Mouse (Mus musculus): ENCODE data around the gene Smarca4. TPM values are rescaled to one million over a fixed set of nuclear protein-coding genes. Genes with fewer than 3 reads are reported as not detected.

The Smarca4 gene
- polyA plus RNA-seq, 1 experiment from 2014 or later, result 23.4 TPM

- ATAC-seq (ENCODE audit: low read depth), result no peak
- no peak overlapping the region for H3K27ac ChIP-seq (ENCODE audit: low read length)
- H3K9ac ChIP-seq (ENCODE audit: low read depth, low read length), result no peak overlapping the region
- H3K36me3 ChIP-seq (ENCODE audit: control insufficient read depth, insufficient read depth), result no peaks in the 10 kb centered on the region; the same call in 1 of the 2 replicates
- 81% methylated on average over 2 of the region's 2 CpGs for WGBS (ENCODE audit: insufficient replicate concordance)
- no peak overlapping the region for H3K4me3 ChIP-seq (ENCODE audit: low read depth, low read length)
- H3K9me3 ChIP-seq (replicated peaks; ENCODE audit: control insufficient read depth, low read length), result no peaks in the 10 kb centered on the region
- H3K27me3 ChIP-seq (ENCODE audit: control insufficient read depth, insufficient read depth, low read depth, low read length), result no peaks in the 10 kb centered on the region
- H3K4me2 ChIP-seq (ENCODE audit: low read depth, low read length), result no peak overlapping the region
- H3K4me1 ChIP-seq (ENCODE audit: control insufficient read depth, low read depth, low read length), result peaks cover 27% of the 10 kb centered on the region
Observed at GRCm38 (mm10) chr9:21594838-21595237, 21.1 kb upstream of the Smarca4 start.

GRCm38 (mm10) chr9:21598198-21598597, 17.8 kb upstream of the Smarca4 start:
- 27% methylated on average over 2 of the region's 2 CpGs for WGBS (ENCODE audit: insufficient replicate concordance)
- Histone ChIP-seq H3K27ac (ENCODE audit: low read length) (no peak overlapping the region), H3K4me2 (ENCODE audit: low read depth, low read length) (no peak overlapping the region), H3K27me3 (ENCODE audit: control insufficient read depth, insufficient read depth, low read depth, low read length) (no peaks in the 10 kb centered on the region), H3K9me3 (replicated peaks; ENCODE audit: control insufficient read depth, low read length) (no peaks in the 10 kb centered on the region), H3K4me1 (ENCODE audit: control insufficient read depth, low read depth, low read length) (peaks cover 29% of the 10 kb centered on the region), H3K9ac (ENCODE audit: low read depth, low read length) (no peak overlapping the region), H3K36me3 (ENCODE audit: control insufficient read depth, insufficient read depth) (no peaks in the 10 kb centered on the region), H3K4me3 (ENCODE audit: low read depth, low read length) (no peak overlapping the region)
- ATAC-seq (ENCODE audit: low read depth), result no peak

GRCm38 (mm10) chr9:21600186-21600585, 15.8 kb upstream of the Smarca4 start:
- 41% methylated on average over 3 of the region's 3 CpGs for WGBS (ENCODE audit: insufficient replicate concordance)
- Histone ChIP-seq H3K9ac (ENCODE audit: low read depth, low read length) (no peak overlapping the region), H3K36me3 (ENCODE audit: control insufficient read depth, insufficient read depth) (no peaks in the 10 kb centered on the region), H3K27ac (ENCODE audit: low read length) (no peak overlapping the region), H3K4me1 (ENCODE audit: control insufficient read depth, low read depth, low read length) (peaks cover 14% of the 10 kb centered on the region), H3K9me3 (replicated peaks; ENCODE audit: control insufficient read depth, low read length) (no peaks in the 10 kb centered on the region), H3K4me2 (ENCODE audit: low read depth, low read length) (no peak overlapping the region), H3K27me3 (ENCODE audit: control insufficient read depth, insufficient read depth, low read depth, low read length) (no peaks in the 10 kb centered on the region), H3K4me3 (ENCODE audit: low read depth, low read length) (no peak overlapping the region)
- ATAC-seq (ENCODE audit: low read depth), result peak; percentile 68

GRCm38 (mm10) chr9:21601073-21601472, 14.9 kb upstream of the Smarca4 start:
- no peak overlapping the region for H3K4me3 ChIP-seq (ENCODE audit: low read depth, low read length)
- H3K27me3 ChIP-seq (ENCODE audit: control insufficient read depth, insufficient read depth, low read depth, low read length), result no peaks in the 10 kb centered on the region
- H3K9me3 ChIP-seq (replicated peaks; ENCODE audit: control insufficient read depth, low read length), result no peaks in the 10 kb centered on the region
- H3K9ac ChIP-seq (ENCODE audit: low read depth, low read length), result no peak overlapping the region
- H3K36me3 ChIP-seq (ENCODE audit: control insufficient read depth, insufficient read depth), result no peaks in the 10 kb centered on the region
- H3K4me2 ChIP-seq (ENCODE audit: low read depth, low read length), result no peak overlapping the region
- WGBS (ENCODE audit: insufficient replicate concordance), result 63% methylated on average over 2 of the region's 2 CpGs
- no peak overlapping the region for H3K27ac ChIP-seq (ENCODE audit: low read length)
- peaks cover 14% of the 10 kb centered on the region for H3K4me1 ChIP-seq (ENCODE audit: control insufficient read depth, low read depth, low read length)
- ATAC-seq (ENCODE audit: low read depth), result no peak

- 49% methylated on average over 10 of the region's 10 CpGs for WGBS (ENCODE audit: insufficient replicate concordance)
- Histone ChIP-seq H3K9ac (ENCODE audit: low read depth, low read length) (no peak overlapping the region), H3K4me1 (ENCODE audit: control insufficient read depth, low read depth, low read length) (peaks cover 14% of the 10 kb centered on the region), H3K4me3 (ENCODE audit: low read depth, low read length) (no peak overlapping the region), H3K27me3 (ENCODE audit: control insufficient read depth, insufficient read depth, low read depth, low read length) (no peaks in the 10 kb centered on the region), H3K27ac (ENCODE audit: low read length) (no peak overlapping the region), H3K4me2 (ENCODE audit: low read depth, low read length) (no peak overlapping the region), H3K36me3 (ENCODE audit: control insufficient read depth, insufficient read depth) (no peaks in the 10 kb centered on the region), H3K9me3 (replicated peaks; ENCODE audit: control insufficient read depth, low read length) (no peaks in the 10 kb centered on the region)
- peak; percentile 64 for ATAC-seq (ENCODE audit: low read depth)
Observed at GRCm38 (mm10) chr9:21601722-21602399, 14.1 kb upstream of the Smarca4 start.

GRCm38 (mm10) chr9:21604119-21604518, 11.8 kb upstream of the Smarca4 start:
- no peak for ATAC-seq (ENCODE audit: low read depth)
- H3K27me3 ChIP-seq (ENCODE audit: control insufficient read depth, insufficient read depth, low read depth, low read length), result no peaks in the 10 kb centered on the region
- H3K4me1 ChIP-seq (ENCODE audit: control insufficient read depth, low read depth, low read length), result peaks cover 14% of the 10 kb centered on the region
- 70% methylated on average over 5 of the region's 5 CpGs for WGBS (ENCODE audit: insufficient replicate concordance)
- H3K27ac ChIP-seq (ENCODE audit: low read length), result no peak overlapping the region
- H3K9ac ChIP-seq (ENCODE audit: low read depth, low read length), result no peak overlapping the region
- H3K4me2 ChIP-seq (ENCODE audit: low read depth, low read length), result no peak overlapping the region
- no peaks in the 10 kb centered on the region for H3K36me3 ChIP-seq (ENCODE audit: control insufficient read depth, insufficient read depth)
- no peaks in the 10 kb centered on the region for H3K9me3 ChIP-seq (replicated peaks; ENCODE audit: control insufficient read depth, low read length)
- no peak overlapping the region for H3K4me3 ChIP-seq (ENCODE audit: low read depth, low read length)

- H3K36me3 ChIP-seq (ENCODE audit: control insufficient read depth, insufficient read depth), result no peaks in the 10 kb centered on the region
- no peaks in the 10 kb centered on the region for H3K27me3 ChIP-seq (ENCODE audit: control insufficient read depth, insufficient read depth, low read depth, low read length)
- ATAC-seq (ENCODE audit: low read depth), result no peak
- WGBS (ENCODE audit: insufficient replicate concordance), result 73% methylated on average over 5 of the region's 5 CpGs
- no peak overlapping the region for H3K4me2 ChIP-seq (ENCODE audit: low read depth, low read length)
- H3K4me1 ChIP-seq (ENCODE audit: control insufficient read depth, low read depth, low read length), result peaks cover 4% of the 10 kb centered on the region; the same call in 1 of the 2 replicates
- H3K9ac ChIP-seq (ENCODE audit: low read depth, low read length), result no peak overlapping the region
- H3K27ac ChIP-seq (ENCODE audit: low read length), result no peak overlapping the region
- H3K9me3 ChIP-seq (replicated peaks; ENCODE audit: control insufficient read depth, low read length), result no peaks in the 10 kb centered on the region
- H3K4me3 ChIP-seq (ENCODE audit: low read depth, low read length), result no peak overlapping the region
Observed at GRCm38 (mm10) chr9:21605865-21606264, 10.1 kb upstream of the Smarca4 start.

- Histone ChIP-seq H3K9me3 (replicated peaks; ENCODE audit: control insufficient read depth, low read length) (no peaks in the 10 kb centered on the region), H3K27ac (ENCODE audit: low read length) (no peak overlapping the region), H3K4me2 (ENCODE audit: low read depth, low read length) (no peak overlapping the region), H3K4me3 (ENCODE audit: low read depth, low read length) (no peak overlapping the region), H3K27me3 (ENCODE audit: control insufficient read depth, insufficient read depth, low read depth, low read length) (no peaks in the 10 kb centered on the region), H3K36me3 (ENCODE audit: control insufficient read depth, insufficient read depth) (no peaks in the 10 kb centered on the region), H3K4me1 (ENCODE audit: control insufficient read depth, low read depth, low read length) (no peaks in the 10 kb centered on the region; the same call in 1 of the 2 replicates), H3K9ac (ENCODE audit: low read depth, low read length) (no peak overlapping the region)
- WGBS (ENCODE audit: insufficient replicate concordance), result 45% methylated on average over 1 of the region's 1 CpGs
- no peak for ATAC-seq (ENCODE audit: low read depth)
Observed at GRCm38 (mm10) chr9:21606648-21607047, 9.3 kb upstream of the Smarca4 start.

- Histone ChIP-seq H3K27ac (ENCODE audit: low read length) (no peak overlapping the region), H3K9me3 (replicated peaks; ENCODE audit: control insufficient read depth, low read length) (no peaks in the 10 kb centered on the region), H3K4me3 (ENCODE audit: low read depth, low read length) (no peak overlapping the region), H3K36me3 (ENCODE audit: control insufficient read depth, insufficient read depth) (no peaks in the 10 kb centered on the region), H3K27me3 (ENCODE audit: control insufficient read depth, insufficient read depth, low read depth, low read length) (no peaks in the 10 kb centered on the region), H3K4me2 (ENCODE audit: low read depth, low read length) (no peak overlapping the region), H3K9ac (ENCODE audit: low read depth, low read length) (no peak overlapping the region), H3K4me1 (ENCODE audit: control insufficient read depth, low read depth, low read length) (peaks cover 2% of the 10 kb centered on the region; the same call in 1 of the 2 replicates)
- 43% methylated on average over 1 of the region's 1 CpGs for WGBS (ENCODE audit: insufficient replicate concordance)
- ATAC-seq (ENCODE audit: low read depth), result peak; percentile 58
Observed at GRCm38 (mm10) chr9:21609861-21610260, 6.1 kb upstream of the Smarca4 start.

All from liver, embryonic 16.5 days (tissue).